Mouse (Mus musculus) spleen, adult 2 months (tissue): ENCODE measurements at regions not wholly inside any gene's neighbourhood (a gene's known extent, or its start where the extent isn't known, plus 50 kb on each side); places are given as distances from the start of the nearest gene placed in this dataset.

Source experiments
- DNase-seq, 2 experiments: peaks; one replicate each; pipeline versions ENCODE4 v3.0.0 to v3.0.0-alpha.2; 2012 to 2021; ENCODE audit warnings: low spot score in 2 of 2, low read depth in 1 of 2
- H3K27ac ChIP-seq: fragments of 200-500 bp; 2 replicates; pipeline ENCODE4 v1.5.1; 2012; ENCODE audit warnings: low read length, inconsistent platforms; ENCODE audit not compliant: insufficient read depth
- H3K27me3 ChIP-seq: fragments of 200-500 bp; 2 replicates; pipeline ENCODE4 v1.6.1; 2012; ENCODE audit warnings: mild to moderate bottlenecking, moderate library complexity, low read length, inconsistent platforms; ENCODE audit not compliant: control insufficient read depth, insufficient read depth
- H3K36me3 ChIP-seq: fragments of 200-500 bp; 2 replicates; pipeline ENCODE4 v1.6.1; 2012; ENCODE audit warnings: mild to moderate bottlenecking, low read length, inconsistent platforms; ENCODE audit not compliant: control insufficient read depth, insufficient read depth
- H3K4me1 ChIP-seq: fragments of 200-500 bp; 2 replicates; pipeline ENCODE4 v1.6.1; 2011; ENCODE audit warnings: inconsistent platforms; ENCODE audit not compliant: control insufficient read depth, insufficient read depth, insufficient read length
- H3K4me3 ChIP-seq: fragments of 200-500 bp; 2 replicates; pipeline ENCODE4 v1.5.1; 2011; ENCODE audit warnings: mild to moderate bottlenecking, inconsistent platforms; ENCODE audit not compliant: insufficient read depth, insufficient read length; ENCODE audit errors: extremely low read depth
- CTCF ChIP-seq: fragments of 200-500 bp; IDR thresholded peaks from 2 replicates; pipeline ENCODE4 v1.5.1; 2011; ENCODE audit warnings: mild to moderate bottlenecking, inconsistent platforms; ENCODE audit not compliant: insufficient read depth, insufficient read length, insufficient replicate concordance; ENCODE audit errors: extremely low read depth
- POLR2A ChIP-seq: fragments of 200-500 bp; IDR thresholded peaks from 2 replicates; pipeline ENCODE4 v1.6.1; 2011; ENCODE audit warnings: low read depth, low read length, inconsistent platforms
- WGBS: fragments of 180-500 bp; shearing (Covaris S2); methylation state at CpG from one replicate; pipeline ENCODE4 v1.1.7; 2018; 5-methylcytosine and 5-hydroxymethylcytosine counted together

DNA sequence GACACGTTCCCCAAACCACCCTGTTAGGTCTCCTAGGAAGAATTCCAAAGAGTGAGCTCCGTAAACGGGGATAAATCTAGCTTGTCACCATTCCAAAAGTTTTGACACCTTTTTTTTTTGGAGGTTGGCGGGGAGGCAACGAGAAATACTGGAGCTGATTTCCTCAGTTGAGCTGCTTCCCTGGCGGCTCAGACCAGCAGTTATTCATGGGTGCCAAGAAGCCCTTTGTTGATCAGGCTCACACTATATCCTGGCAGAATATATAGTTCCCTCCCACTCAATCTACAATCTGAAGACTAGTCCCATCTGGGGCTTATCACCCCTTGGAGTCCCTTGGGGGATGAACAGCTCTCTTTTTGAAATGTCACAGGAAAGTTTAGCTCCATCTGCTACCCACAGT, 77.5 kb upstream of the Tiam2 start:
- TF ChIP-seq CTCF, result no peak
- TF ChIP-seq POLR2A, result no peak
- WGBS, result 94% methylated on average over 6 of the region's 6 CpGs
- no peaks in the 10 kb centered on the region for H3K4me1 ChIP-seq
- no peak overlapping the region for H3K4me3 ChIP-seq
- no peaks in the 10 kb centered on the region for H3K36me3 ChIP-seq
- DNase-seq, result no peak
- H3K27me3 ChIP-seq, result no peaks in the 10 kb centered on the region
- H3K27ac ChIP-seq, result no peak overlapping the region

DNA sequence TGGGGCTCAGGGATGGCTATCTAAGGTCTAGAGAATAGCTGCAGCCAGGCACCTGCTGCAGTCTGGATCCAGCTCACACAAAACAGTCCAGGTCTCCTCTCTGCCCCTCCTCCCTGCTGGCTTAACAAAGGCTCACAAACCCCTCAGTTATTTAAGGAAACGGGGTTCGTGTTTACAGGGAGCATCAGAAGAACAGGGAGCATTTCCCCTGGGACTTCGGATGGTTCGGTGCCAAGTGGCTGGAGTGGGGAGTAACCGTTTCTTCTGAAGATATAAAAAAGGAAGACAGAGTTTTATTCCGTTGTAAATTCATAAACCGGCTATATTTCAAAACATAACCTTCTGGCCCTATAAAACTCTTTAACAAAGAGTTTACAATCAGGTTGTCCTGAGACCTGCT, 77.1 kb upstream of the Tiam2 start:
- DNase-seq, result no peak

DNA sequence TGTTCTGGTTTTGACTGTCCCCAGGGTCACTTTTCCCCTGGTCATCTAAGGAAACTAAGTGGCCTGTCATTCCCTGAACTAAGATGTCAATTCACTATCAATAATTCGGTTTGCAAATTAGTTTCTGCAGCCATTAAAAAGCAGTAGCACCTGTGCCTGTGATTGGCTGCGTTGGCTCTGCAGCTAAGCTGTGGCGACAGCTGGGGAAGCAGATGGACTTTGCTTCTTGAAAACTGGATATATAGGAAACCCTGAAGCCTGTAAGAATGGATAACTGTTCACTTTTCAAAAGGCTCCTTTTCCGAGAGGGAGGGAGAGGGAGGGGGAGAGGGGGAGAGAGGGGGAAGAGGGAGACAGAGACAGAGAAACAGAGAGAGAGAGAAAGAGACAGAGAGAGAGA, 75.2 kb upstream of the Tiam2 start:
- TF ChIP-seq CTCF (no peak), POLR2A (no peak)
- no peak for DNase-seq
- 94% methylated on average over 4 of the region's 4 CpGs for WGBS
- Histone ChIP-seq H3K27me3 (no peaks in the 10 kb centered on the region), H3K4me3 (no peak overlapping the region), H3K27ac (no peak overlapping the region), H3K4me1 (no peaks in the 10 kb centered on the region), H3K36me3 (no peaks in the 10 kb centered on the region)

More for the DNA sequence above, 77.1 kb upstream of the Tiam2 start:
- Histone ChIP-seq H3K4me1 (no peaks in the 10 kb centered on the region), H3K4me3 (no peak overlapping the region), H3K36me3 (no peaks in the 10 kb centered on the region), H3K27ac (no peak overlapping the region), H3K27me3 (no peaks in the 10 kb centered on the region)
- TF ChIP-seq CTCF (no peak), POLR2A (no peak)
- 92% methylated on average over 7 of the region's 7 CpGs for WGBS

DNA sequence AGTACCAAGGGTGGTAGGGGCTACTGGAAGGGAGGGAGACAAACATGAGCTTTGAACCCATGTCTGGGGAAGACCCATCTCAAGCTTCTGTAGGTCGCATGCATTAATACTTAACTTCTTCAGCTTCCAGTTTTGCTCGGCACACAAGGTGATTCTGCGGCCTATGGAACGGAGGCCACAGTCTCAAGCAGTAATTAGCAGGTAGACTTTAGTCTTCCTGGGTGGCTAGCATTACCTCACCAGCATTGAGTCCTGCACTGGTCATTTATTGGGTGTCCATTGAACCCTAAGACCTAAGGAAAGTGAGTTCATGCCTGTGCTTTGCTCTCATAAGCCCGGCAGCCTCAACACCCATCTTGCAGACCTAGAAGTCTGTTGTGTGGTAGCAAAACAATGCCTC, 74.4 kb upstream of the Tiam2 start:
- H3K36me3 ChIP-seq, result no peaks in the 10 kb centered on the region
- TF ChIP-seq CTCF (no peak), POLR2A (no peak)
- 96% methylated on average over 5 of the region's 5 CpGs for WGBS

DNA sequence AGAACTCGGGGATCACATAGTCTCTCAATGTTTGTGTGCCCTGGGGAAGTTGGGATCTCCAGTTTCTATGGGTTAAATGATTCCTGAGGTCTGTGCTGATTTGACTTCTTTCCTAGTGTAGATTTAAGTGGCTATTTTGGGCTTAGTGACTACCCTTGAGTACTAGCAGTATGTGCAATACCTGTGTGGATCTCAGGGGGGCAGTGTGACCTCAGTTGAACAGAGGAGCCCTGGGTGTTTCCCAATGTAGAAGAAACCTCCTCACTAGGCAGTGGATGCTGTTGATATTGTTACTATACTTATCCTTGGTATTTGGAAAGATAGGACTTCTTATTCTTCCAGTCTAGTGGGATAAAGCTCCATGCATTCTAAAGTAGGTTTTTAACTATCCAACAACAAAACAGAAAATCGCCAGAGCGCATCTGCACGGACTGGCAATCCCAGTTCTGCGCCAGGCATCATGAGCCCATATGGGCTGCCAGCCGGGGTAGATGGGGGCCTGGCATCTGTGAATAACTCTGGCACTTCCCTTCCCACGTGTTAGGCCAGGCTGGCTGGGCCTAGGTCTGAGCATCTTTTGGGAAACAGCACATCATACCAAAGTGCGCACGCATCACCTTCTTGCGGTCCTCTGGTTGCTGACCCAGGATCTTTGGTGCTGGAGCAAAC, 72.7 kb upstream of the Tiam2 start:
- WGBS, result 92% methylated on average over 10 of the region's 10 CpGs
- peak in 1 of 2 experiments; percentile 29 for DNase-seq
- Histone ChIP-seq H3K36me3 (peaks cover 2% of the 10 kb centered on the region; the same call in 1 of the 2 replicates), H3K4me1 (no peaks in the 10 kb centered on the region), H3K4me3 (no peak overlapping the region), H3K27ac (no peak overlapping the region), H3K27me3 (no peaks in the 10 kb centered on the region)
- TF ChIP-seq POLR2A (no peak), CTCF (peak; percentile 4; the same call in 1 of the 2 replicates)

More for the DNA sequence above, 74.4 kb upstream of the Tiam2 start:
- H3K27me3 ChIP-seq, result no peaks in the 10 kb centered on the region
- H3K27ac ChIP-seq, result no peak overlapping the region
- H3K4me1 ChIP-seq, result no peaks in the 10 kb centered on the region
- no peak overlapping the region for H3K4me3 ChIP-seq
- no peak for DNase-seq

DNA sequence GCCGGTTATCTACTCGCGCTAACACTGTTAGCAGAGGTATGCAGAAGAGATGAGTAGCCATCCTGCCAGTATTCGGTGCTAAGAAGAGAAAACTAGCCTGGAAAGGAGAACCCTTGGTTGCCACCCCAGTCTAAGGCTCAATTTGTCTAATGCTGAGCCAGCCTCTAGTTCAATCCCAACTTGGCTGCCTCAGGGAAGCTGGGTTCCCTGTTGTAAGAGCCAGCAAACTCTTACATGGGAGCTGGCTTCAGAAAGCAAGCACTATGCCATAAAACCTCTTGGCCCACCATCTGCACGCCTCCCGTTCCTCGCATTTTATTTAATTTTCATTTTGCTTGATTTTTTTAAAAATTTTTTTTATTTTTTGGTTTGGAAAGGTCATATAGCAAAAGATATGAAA, 69.6 kb upstream of the Tiam2 start:
- Histone ChIP-seq H3K4me3 (no peak overlapping the region), H3K27me3 (no peaks in the 10 kb centered on the region), H3K36me3 (peaks cover 2% of the 10 kb centered on the region; the same call in 1 of the 2 replicates), H3K27ac (no peak overlapping the region), H3K4me1 (no peaks in the 10 kb centered on the region)
- 91% methylated on average over 7 of the region's 7 CpGs for WGBS
- no peak for TF ChIP-seq CTCF
- no peak for TF ChIP-seq POLR2A
- no peak for DNase-seq

DNA sequence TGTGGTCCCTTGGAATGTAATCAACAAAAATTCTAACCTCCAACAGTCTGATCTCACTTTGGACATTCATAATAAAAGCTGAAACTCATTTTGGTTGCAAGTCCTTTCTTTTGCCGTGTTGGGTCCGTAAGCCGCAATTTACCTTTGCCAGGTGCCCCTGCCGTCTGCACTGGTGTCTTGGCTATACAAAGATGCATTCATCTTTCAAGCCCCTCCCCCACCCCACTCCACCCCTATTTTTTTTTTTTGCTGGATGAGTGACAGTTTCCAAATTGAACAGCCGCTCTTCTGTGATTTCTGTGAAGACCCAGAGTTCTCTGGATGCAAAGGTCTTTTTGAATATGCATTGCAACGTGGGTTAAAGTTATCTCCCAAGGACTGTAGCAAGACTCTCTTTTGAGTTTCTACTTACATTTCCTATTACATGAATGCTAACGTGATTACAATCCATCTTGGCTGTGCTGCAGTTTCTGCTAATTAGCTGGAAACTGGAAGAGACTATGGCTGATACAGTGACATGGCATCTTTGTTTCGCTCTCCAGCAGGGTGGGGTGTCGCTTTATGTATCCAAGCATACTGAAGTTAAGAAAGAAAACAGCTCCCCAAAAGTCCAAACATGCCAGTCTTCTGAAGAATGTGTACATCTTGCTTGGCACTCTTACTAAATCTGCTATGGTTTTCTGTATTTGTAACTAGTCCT, 67.4 kb upstream of the Tiam2 start:
- H3K27me3 ChIP-seq, result no peaks in the 10 kb centered on the region
- 90% methylated on average over 9 of the region's 9 CpGs for WGBS
- H3K36me3 ChIP-seq, result peaks cover 2% of the 10 kb centered on the region; the same call in 1 of the 2 replicates
- TF ChIP-seq CTCF, result no peak
- no peak for DNase-seq
- no peaks in the 10 kb centered on the region for H3K4me1 ChIP-seq
- no peak overlapping the region for H3K27ac ChIP-seq
- no peak overlapping the region for H3K4me3 ChIP-seq
